Mouse (Mus musculus): ENCODE measurements around the gene Epha4.

DNA sequence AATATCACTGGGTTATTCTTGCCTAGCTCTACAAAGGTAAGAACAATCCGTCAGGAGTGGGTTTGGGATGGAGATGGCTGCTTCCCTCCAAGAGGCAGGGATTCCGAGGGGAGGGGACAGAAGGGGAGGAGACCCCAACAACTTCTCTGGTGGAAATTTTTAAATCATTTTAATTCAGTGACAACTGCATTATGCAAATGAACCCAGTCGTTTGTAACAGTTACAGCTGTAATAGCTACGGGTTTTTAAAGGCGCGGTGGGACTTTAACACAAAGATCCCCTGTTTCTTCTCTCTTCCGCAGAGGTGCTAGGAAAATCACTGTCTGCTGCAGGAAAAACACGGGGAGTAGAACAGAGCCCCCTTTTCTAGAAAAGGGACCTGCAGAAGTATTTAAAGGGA, 129.3 kb downstream of the Epha4 start:
- no peak for TF ChIP-seq POLR2AphosphoS2 (IDR thresholded peaks at IDR 0.05; ENCODE audit: low read depth, low read length)
- no peak for TF ChIP-seq BHLHE40 (IDR thresholded peaks at IDR 0.05; ENCODE audit: low read depth, low read length)
- no peak for TF ChIP-seq CTCF (conservative IDR thresholded peaks at IDR 0.05 in 1 of 2, IDR thresholded peaks at IDR 0.05 in 1 of 2; ENCODE audit: low read depth in 2 of 2, low read length in 2 of 2)
- no peak for TF ChIP-seq USF2 (conservative IDR thresholded peaks at IDR 0.05; ENCODE audit: low read depth, low read length)
- no peak for TF ChIP-seq EP300 (IDR thresholded peaks at IDR 0.05; ENCODE audit: low read length)
- no peak for TF ChIP-seq TBP (conservative IDR thresholded peaks at IDR 0.05; ENCODE audit: low read depth, low read length)
